Mouse (Mus musculus) heart, postnatal 36 days (tissue): ENCODE measurements around the gene Tacr2. TPM values are rescaled to one million over a fixed set of nuclear protein-coding genes. Genes with fewer than 3 reads are reported as not detected.
A peak's percentile ranks its signal among the peaks of the same experiment; 100 is the strongest.

Experiments
- DNase-seq, 2 experiments: peaks; one replicate each; pipeline ENCODE4 v3.0.0; 2021 to 2022
- intact Hi-C: fragments of 180-260 bp; cut with DNase I; formaldehyde crosslinking; loops from one replicate; pipeline ENCODE4 v1.15.1; 2025
- total RNA-seq, 2 experiments: library from RNA; stranded (reverse); gene quantifications; 2 replicates each; pipeline ENCODE4 v1.2.3; 2021

Tacr2 gene
- total RNA-seq, 2 experiments from 2014 or later, result not detected

- DNase-seq, result no peak
- intact Hi-C loops, result no loop called here
Measured at GRCm38 (mm10) chr10:62237205-62237604, 15.0 kb upstream of the Tacr2 start.

GRCm38 (mm10) chr10:62238688-62239087, 13.6 kb upstream of the Tacr2 start:
- intact Hi-C loops, result no loop called here

GRCm38 (mm10) chr10:62239270-62239669, 13.0 kb upstream of the Tacr2 start:
- intact Hi-C loops, result no loop called here
- no peak for DNase-seq

More at GRCm38 (mm10) chr10:62238688-62239087, 13.6 kb upstream of the Tacr2 start:
- no peak for DNase-seq

- intact Hi-C loops, result no loop called here
- DNase-seq, result no peak
Measured at GRCm38 (mm10) chr10:62242358-62242757, 9.9 kb upstream of the Tacr2 start.

- peak; percentile 53 to 56 for DNase-seq
- intact Hi-C loops, result loop anchor here (1.0 kb wide), 2 partner anchors 56 to 138 kb away; no protein-coding TSS in a partner anchor
Measured at GRCm38 (mm10) chr10:62242896-62243295, 9.3 kb upstream of the Tacr2 start.

GRCm38 (mm10) chr10:62244067-62244466, 8.2 kb upstream of the Tacr2 start:
- intact Hi-C loops, result no loop called here
- no peak for DNase-seq

GRCm38 (mm10) chr10:62247156-62247555, 5.1 kb upstream of the Tacr2 start:
- no peak for DNase-seq
- intact Hi-C loops, result no loop called here

GRCm38 (mm10) chr10:62247815-62248214, 4.4 kb upstream of the Tacr2 start:
- no peak for DNase-seq
- intact Hi-C loops, result no loop called here

GRCm38 (mm10) chr10:62252496-62253235, 428 bp downstream of the Tacr2 start:
- no peak for DNase-seq
- intact Hi-C loops, result no loop called here

- DNase-seq, result no peak
- intact Hi-C loops, result no loop called here
Measured at GRCm38 (mm10) chr10:62258298-62258697, 6.1 kb downstream of the Tacr2 start.

- intact Hi-C loops, result no loop called here
- peak; percentile 34 to 51 for DNase-seq
Measured at GRCm38 (mm10) chr10:62261115-62261886, 9.1 kb downstream of the Tacr2 start.

- intact Hi-C loops, result no loop called here
- DNase-seq, result no peak
Measured at GRCm38 (mm10) chr10:62264299-62264698, 12.1 kb downstream of the Tacr2 start.

GRCm38 (mm10) chr10:62269278-62269677, 17.0 kb downstream of the Tacr2 start:
- intact Hi-C loops, result no loop called here
- DNase-seq, result no peak

GRCm38 (mm10) chr10:62275235-62275634, 23.0 kb downstream of the Tacr2 start:
- intact Hi-C loops, result loop anchor here (1.0 to 2.0 kb wide), 3 partner anchors 66 to 136 kb away; no protein-coding TSS in a partner anchor
- peak; percentile 84 to 94 for DNase-seq

- intact Hi-C loops, result no loop called here
Measured at GRCm38 (mm10) chr10:62277499-62278293, 25.5 kb downstream of the Tacr2 start.

GRCm38 (mm10) chr10:62279066-62279465, 26.8 kb downstream of the Tacr2 start:
- intact Hi-C loops, result no loop called here
- DNase-seq, result no peak

More at GRCm38 (mm10) chr10:62277499-62278293, 25.5 kb downstream of the Tacr2 start:
- no peak for DNase-seq

- intact Hi-C loops, result no loop called here
- DNase-seq, result no peak
Measured at GRCm38 (mm10) chr10:62279671-62280070, 27.4 kb downstream of the Tacr2 start.

- no peak for DNase-seq
- intact Hi-C loops, result no loop called here
Measured at GRCm38 (mm10) chr10:62282782-62283181, 30.5 kb downstream of the Tacr2 start.

GRCm38 (mm10) chr10:62283206-62283792, 31.1 kb downstream of the Tacr2 start:
- intact Hi-C loops, result no loop called here
- no peak for DNase-seq

GRCm38 (mm10) chr10:62287460-62288124, 35.4 kb downstream of the Tacr2 start:
- intact Hi-C loops, result no loop called here
- no peak for DNase-seq
